Mouse (Mus musculus): Measurements from ENCODE around the gene Dysf.
"Not testable (repeated sequence)": the region's sequence is repeated elsewhere in the genome, so short reads cannot be mapped to it uniquely, and the experiment has no call there.

The Dysf gene

DNA sequence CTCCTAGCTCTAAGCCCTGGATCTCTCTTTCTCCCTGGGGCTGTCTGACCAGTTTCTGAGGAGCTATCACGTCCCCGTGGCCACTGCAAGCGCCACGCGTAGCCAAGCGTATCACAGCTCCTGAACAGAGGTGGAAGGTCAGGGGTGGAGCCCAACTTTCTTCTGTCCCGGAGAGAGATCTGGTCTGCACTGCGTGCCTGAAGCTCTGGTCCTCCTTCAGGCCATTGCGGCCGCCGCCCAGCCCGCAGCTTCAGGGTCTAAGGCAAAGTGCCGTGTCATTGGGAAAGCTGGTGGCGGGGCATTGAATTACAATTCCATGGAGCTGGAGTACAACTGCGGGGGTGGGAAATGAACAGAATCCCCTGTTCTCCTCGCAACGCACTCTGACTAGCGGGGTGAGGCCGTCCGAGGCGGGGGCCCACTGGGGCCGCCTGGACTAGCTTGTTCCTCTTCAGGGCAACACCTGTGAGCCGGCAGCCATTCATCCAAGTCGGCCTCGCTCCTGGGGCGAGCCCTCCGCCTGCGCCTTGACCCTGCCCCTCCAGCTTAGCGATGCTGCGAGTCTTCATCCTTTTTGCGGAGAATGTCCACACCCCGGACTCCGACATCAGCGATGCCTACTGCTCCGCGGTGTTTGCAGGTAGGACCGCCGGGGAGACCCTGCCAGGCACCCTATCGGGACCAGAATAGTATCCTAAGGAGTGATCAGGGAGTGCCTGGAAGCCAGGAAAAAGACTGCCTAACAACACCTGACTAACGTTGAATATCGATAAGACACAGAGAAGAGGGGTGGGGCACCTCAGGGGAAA, at the start of gene Dysf:
TSS of gene Dysf (plus strand) at position 228 of the 809 bp plus-strand sequence.
- DNase-seq = no peak

DNA sequence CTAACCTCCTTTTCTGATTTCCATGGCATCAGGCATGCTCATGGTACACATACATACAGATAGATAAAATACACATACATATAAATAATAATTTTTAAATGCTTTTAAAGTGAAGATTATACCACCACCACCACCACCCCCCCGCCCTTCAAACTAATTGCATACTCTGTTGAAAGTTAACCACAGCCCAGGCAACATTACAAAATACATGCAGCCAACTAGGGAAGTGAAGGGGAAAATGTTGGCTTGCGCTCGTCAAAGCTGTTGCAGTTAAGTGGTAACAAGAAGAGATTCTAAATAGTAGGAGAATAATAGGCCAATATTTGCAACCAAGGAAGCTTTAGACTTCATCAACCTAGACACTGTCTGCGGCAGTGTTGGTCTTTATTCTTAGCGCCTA, 20.7 kb upstream of the Dysf start:
- DNase-seq = no peak

DNA sequence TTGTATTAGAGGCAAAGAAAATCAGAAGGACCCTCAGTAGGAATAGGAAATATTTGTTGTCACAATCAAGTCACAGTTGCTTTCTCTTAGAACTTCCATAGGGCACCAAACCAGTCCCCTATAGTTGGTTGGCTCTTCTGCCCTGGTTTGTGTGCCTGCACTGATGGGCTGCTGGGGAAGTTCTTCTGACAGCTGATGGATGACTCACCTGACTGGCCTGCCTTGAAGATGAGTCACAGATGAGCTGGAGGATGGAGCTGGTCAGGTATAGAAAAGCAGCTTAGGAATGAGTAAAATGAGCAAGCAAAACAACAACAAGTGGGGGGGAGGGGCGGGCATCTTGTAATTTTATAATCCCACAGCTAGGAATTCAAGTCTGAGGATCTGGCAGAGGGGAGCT, 5.7 kb upstream of the Dysf start:
- DNase-seq = no peak

DNA sequence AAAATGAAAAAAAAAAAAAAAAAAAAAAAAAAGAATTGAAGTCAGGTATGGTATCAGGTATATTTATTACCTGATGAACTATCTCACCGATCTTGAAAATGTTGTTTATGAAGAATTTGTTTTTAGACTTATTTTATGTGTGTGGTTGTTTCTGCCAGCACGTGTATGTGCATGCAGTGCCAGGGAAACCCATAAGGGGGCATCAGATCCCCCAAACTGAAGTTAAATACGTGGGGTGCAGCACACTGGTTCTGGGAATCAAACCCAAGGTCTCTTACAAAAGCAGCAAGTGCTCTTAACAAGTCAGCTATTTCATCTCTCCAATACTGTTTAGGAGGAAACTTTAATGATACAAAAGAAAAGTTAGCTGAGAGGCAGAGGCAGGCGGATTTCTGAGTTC, 4.1 kb upstream of the Dysf start:
- DNase-seq = no peak

DNA sequence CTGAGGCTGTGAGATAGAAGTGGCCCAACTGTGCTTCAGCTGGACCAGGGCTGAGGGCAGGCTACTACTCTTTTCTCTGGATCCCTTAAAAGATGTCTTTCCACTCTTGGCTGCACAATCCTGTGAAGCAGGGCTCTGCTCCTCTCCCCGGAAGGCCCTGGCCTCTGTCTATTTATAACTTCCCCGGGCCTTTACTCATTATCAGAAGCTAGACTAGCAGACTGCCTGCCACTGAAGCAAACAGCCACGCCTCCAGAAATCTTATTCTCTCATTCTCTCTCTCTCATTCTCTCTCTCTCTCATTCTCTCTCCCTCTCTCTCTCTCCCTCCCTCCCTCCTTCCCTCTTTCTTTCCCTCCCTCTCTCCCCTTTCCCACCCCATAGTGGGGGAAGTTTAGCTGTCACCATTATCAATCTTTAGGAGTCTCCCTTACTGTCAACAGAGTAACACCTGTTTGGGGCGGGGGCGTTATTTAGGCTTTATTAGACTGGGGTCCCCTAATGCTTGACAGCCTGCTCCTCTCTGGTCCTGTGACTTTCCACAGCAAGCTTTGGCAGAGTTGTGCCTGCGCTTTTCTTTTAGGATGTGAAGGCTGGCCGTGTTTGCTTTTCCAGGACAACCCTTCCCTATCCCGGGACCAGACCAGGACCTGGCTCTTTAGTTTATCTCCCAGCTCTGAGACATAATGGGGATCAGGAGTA, 932 bp downstream of the Dysf start:
- no peak for DNase-seq

DNA sequence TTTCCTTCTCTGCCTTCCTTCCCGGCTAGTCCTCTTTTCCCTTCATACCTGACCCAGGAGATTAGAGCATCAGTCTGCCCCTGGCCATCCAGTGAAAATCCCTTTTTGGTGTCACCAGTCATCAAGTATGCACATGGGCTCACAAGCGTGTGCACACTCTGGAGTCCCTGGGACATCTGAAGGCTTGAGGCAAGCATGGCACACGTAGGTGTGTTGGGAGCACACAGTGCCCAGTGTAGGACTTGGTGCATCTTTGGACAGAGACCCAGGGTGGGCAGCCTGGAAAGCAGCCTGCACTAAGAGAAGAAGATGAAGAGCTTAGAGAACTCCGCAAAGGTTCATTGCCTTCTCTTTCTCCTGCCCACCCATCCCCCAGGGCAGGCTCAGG, 1.5 kb downstream of the Dysf start:
- no peak for DNase-seq

DNA sequence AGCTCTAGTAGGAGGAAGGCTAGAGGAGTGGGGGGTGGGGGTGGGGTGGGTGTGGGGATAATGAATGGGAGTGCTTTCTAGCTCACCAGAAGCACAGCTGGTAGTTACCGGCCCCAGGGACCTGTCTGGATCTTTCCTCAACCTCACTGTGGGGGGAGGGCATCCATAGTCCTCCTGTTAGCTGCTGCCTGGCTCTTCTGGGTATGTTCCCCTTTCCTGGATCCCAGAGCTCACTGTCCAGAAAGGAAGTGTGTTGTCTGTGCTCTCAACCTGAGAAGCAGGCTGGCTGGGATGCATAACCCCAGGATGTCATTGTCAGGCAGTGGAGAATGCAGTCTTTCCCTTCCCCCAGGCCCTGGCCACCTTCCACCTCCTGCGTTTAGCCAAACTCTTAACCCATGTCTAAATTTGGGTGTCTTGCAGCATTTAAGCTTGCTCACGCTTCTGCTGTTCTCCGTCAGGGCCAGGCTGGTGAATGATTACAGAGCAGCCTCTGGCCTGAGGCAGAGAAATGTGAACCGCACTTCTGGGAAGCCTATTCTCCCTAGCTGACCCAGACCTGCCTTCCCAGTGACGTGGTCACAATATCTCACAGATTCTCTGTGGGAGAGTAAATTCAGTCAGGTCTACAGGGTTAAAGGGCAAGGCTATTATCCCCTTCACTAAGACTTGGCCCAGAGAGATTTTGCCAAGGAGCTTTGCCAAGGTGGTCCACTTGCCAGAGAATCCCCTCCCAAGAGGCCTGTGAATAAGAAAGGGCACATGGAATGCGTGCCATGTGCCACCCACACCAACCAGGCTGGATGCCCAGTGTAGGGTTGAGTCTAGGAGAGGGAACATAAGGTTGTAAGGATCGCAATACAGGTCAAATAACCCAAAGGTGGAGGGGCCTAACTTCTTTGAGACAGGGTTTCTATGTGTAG, 2.2 kb downstream of the Dysf start:
- no peak for DNase-seq

DNA sequence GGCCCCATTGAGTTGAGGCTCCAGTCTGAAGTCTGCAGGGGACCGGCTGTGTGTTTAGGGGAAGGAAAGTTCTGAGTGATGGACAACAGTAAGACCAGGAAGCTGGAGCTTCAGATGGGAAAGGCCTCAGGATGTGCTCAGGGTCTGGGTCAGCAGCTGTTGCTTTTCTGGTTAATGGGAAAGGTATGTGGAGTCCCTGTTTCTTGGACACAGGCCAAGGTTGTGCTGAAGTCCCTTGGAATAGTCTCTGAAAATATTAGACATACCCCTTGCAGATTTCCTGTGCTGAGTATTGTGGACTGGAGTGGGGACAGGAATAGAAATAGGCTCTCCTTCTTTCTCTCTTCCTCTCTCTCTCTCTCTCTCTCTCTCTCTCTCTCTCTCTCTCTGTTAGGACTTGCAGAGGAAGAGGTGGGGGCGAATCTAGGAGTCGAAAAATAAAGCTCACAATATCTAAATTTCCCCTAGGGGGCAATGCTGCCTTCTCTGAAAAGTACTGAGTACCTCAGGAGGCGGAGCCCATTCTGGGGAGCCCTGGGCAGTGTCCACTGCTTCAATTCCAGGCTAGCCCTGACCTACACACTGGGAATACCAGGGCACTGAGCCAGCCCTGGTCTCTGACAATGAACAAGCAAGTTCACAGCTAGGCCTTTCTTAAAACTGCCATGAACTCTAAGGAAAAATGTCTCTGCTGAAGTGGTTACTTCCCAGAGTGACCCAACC, 6.7 kb downstream of the Dysf start:
- not testable (repeated sequence) for DNase-seq

DNA sequence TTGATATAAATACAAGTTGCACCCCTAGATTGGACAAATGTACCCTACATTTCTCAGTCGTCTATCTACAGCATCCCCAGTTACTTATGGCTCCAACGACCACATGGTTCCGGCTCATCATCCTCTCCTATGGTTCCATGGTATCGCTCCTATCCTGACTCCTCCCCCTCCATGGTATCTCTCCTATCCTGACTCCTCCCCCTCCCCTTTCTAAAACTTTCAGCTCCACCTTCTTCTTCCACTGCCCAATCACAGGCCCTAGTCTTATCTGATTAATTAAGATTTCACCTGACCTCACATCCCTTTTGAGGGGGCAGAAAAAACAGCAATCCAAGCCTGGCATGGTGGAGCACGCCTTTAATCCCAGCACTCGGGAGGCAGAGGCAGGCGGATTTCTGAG, 8.5 kb downstream of the Dysf start:
- DNase-seq = no peak

DNA sequence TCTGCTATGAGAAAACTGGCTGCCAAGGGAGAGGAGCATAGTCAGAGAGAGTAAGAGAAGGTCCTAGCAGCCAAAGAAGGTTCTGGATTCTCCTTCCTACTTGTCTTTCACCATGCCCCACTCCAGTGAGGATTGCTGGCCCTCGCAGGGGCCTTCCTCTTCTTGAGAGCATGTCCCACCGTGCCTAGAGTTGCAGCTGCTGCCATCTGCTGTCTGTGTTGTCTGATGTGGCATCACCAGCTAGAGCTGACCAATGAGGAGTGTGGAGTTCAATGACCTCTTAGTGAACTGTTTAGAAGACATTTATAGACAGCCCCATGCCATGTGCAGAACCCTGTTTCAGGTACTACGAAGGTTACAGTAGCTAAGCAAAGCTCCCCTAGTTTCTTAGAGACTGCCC, 9.0 kb downstream of the Dysf start:
- no peak for DNase-seq

DNA sequence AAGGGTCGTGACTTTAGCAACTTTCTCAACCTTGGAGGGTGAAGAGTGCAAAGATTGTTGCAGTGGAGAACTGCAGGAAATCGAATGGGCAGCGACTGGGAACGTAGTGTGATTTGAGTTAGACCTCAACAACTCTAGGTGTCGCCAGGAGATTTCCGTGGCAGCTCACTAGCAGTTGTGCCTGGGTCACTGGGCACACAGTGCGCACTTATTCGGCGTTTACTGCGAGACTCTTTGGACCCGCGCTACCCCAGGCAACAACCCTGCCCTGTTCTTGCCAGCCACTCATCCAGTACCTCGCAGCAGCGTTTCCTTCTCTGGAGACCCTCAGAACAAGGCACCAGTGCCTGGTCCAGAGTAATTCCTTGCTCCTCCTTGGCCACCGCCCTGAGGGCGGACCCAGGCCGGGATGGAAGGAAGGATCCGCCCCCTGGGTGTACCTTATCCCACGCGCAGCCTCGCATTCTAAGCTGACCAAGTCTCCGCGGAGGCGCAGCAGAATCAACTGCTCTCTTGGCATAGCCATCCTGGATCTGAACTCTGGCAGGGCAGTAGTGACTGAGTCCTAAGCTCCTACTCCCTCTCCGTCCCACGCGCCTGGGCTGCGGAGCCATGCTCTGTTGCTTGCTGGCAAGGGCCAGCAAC, 10.6 kb downstream of the Dysf start:
- no peak for DNase-seq

DNA sequence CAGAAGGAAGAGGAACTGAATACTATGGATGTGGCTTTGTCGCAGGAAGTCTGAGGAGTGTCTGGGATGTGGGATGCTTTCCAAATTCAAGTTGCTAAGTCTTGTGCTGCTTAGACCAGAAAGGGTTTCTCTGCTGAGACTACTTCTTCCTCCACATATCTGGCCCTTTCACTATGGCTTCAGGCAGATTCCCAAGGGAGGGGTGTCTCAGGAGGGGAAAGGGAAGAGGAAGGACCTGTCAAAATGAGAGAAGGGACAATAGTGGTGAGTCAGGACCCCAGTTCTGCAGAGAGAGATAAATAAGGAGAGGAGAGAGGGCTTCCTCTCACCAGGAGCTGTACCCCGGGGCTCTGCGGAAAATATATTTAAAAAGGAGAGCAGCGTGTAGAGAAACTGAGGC, 11.6 kb downstream of the Dysf start:
- DNase-seq = no peak

DNA sequence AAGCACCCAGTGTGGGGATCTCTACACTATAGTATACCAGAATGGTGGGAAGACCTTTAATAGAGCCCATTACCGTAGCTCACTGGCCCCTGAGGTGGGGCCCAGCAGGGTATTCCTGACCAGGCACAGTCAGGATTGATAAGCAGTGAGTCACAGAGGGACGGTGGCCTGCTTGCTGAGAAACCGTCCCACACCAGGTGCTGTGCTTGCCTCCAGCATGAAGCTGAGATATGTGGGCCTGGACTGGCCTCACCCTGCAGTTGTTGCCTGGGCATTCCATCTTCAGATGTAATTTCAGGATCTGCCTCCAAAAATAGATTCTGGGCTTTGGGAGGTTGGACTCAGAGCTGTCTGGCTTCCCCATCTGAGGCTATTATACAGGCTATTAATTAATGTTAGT, 13.6 kb downstream of the Dysf start:
- no peak for DNase-seq

DNA sequence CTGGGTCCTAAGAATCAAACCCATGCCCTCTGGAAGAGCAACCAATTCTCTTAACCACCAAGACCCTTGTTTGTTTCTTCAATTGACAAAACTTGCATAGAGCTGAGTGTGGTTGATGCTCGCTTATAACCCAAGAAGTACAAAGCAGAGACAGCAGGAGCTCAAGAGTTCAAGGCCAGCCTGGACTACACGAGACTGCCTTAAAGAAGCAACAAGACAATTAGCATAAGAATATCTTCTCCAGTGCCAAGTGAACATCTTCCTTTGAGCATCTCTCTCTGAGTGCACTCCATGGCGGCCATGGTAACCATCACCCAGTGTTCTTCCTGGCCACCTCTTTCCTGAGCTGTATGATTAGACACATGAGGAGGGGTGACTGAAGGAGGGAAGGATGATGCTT, 17.2 kb downstream of the Dysf start:
- no peak for DNase-seq

DNA sequence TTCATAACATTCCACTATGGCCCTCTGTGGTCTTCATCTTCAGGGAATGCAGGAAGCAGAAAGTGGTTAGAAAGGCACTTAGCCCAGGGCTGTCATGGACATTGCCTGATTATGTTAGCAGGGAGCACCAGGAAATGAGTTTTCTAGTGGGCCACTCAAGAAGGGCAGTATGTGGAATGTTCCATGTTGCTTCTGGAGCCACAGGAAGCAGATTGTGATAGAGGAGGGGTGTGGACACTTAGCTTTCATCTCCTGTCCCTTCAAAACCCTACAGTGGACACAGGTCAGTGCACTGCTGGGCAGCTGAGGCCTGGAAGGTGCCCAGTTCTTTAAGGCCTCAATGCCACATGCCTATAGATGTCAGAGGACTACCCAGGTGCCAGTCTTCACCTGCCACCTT, 20.4 kb downstream of the Dysf start:
- DNase-seq = no peak

DNA sequence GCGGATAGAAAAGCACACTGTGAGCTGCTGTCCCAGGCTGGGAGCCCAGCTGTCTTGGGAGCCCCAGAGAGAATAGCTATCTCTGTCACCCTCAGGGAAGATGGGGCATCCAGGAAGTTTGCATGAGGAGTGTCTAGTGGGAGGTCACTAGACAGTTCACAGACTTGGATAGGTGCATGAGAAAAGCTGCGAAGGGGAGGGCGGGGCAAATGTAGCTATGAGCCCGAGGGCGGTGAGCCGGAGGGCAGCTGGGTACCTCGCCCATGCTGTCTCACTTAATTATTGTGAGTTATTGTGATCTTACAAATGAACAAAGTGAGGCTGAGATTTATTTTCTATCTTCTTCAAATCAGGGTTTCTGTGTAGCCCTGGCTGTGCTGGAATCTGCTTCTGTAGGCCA, 21.4 kb downstream of the Dysf start:
- DNase-seq = no peak

DNA sequence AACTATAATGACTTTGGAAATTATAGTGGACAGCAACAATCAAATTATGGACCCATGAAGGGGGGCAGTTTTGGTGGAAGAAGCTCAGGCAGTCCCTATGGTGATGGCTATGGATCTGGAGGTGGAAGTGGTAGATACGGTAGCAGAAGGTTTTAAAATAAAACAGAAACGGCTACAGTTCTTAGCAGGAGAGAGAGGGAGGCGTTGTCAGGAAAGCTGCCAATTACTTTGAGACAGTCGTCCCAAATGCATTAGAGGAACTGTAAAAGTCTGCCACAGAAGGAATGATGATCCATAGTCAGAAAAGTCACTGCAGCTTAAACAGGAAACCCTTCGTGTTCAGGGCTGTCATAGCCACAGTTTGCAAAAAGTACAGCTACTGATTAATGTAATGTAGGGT, 24.1 kb downstream of the Dysf start:
- not testable (repeated sequence) for DNase-seq

DNA sequence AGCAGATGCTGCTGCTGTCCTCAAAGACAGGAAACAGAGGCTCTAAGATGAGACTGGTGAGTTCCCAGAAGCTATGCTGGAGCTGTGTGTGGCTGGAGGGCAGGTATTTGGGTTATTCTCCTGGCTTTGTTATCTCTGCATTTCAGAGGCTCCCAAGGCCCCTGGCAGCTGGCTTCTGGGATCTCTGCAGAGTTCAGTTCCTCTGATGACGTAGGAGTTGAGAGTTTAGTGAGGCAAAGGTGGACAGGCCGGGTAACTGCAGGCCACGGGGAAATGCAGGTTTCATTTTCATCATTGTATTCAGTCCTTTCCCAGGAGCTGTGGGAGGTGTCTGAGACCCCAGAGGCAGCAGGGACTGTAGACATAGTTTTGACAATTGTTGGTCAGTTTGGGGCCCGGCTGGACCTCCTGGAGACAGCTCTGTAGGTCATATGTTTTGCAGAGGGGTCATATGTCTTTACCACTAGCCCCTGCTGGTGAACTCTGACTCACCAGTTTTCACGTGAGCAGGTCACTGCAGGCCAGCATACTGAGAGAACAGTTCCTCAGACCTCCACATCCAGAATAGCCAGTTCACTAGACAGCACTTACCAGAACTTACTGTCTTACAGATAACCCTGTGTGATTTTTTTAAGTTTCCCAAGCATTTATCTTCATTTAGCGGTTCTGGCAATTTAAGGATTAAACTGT, 35.0 kb downstream of the Dysf start:
- no peak for DNase-seq

DNA sequence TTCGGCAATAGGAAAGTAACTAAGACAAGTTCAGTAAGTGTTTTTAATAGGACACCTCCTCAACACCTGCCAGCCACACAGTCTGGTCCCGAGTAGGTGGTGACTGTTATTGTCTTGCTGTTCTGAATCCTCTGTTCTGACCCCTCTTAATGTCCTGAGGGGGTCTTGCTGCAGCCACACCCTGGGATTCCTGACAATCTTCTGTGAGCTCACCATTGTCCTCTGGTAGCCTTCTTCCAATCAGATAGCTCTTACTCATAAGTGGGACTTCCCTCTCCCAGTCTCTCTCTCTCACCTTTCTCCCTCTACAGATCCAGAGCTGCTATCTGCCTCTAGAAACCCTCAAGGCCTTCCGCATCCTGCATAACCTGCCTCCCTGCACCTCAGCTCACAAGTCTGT, 36.3 kb downstream of the Dysf start:
- DNase-seq = no peak

DNA sequence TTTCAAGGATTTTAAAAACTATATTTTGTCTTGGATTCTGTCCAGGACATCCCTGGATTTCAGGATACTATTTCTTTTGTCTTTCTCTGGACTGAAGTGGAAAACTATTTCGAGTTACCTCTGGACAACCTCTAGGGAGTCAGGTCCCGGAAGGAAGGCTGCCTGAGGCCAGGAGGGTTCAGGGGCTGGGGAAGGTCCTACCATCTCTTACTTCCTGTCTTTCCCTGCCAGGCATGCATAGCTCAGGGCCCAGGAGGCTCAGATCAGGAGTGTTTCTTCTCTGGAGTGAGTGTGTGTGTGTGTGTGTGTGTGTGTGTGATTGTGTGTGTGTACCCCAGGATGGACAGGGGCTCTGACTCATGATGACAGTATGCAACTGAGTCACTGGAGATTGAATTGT, 40.5 kb downstream of the Dysf start:
- no peak for DNase-seq

DNA sequence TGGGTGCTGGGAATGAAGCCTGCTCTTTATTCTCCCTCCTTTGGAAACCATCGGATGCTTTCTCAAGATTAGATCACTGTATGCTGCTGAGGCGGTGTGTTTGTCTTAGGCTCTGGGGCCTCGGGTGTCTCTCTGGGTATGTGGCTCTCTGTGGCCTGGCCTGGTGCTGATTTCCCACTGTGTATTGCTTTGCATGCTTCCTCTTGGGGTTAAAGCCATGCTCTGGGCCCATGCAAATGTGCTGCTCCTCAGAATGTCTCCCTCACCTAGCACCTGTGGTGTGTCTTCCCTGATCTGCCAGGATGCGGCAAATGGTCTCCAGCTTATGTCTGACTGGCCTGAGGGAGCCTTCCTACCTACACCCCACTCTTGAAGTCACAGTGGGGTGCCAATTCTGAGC, 41.8 kb downstream of the Dysf start:
- DNase-seq = no peak

DNA sequence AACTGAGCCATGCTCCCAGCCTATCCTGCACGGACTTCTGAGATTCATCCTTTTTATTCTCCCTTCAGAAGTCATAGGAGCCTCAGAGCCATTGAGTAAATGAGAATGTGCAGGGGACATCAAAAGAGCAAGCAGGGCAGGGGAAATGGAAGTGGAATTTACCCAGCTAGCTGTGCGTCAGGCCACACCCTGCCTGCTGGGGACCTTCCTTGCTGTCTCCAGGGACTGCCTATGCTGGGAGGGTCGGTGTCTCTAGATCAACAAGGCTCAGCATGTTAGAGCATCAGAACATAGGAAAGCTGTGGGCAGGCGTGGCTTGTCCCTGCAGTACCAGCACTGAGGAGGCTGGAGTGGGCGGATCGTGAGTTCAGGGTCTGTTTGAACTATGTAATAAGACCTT, 42.6 kb downstream of the Dysf start:
- DNase-seq = no peak

Data from cerebellum, adult 11 months (tissue).